Mouse (Mus musculus): ENCODE measurements at regions not wholly inside any gene's neighbourhood (a gene's known extent, or its start where the extent isn't known, plus 50 kb on each side); places are given as distances from the start of the nearest gene placed in this dataset.

GRCm38 (mm10) chr4:95456318-95456717 lies 101.0 kb upstream of the Fggy start:
- ATAC-seq (ENCODE audit: insufficient number of reproducible peaks, low FRiP score), result no peak
- 56% methylated on average over 1 of the region's 1 CpGs for whole genome bisulfite sequencing

GRCm38 (mm10) chr4:95456943-95457342 lies 100.4 kb upstream of the Fggy start:
- Histone ChIP-seq H3K9me3 (replicated peaks) (no peaks in the 10 kb centered on the region), H3K4me3 (no peak overlapping the region), H3K4me1 (replicated peaks) (no peaks in the 10 kb centered on the region), H3K27me3 (replicated peaks) (no peaks in the 10 kb centered on the region), H3K9ac (no peak overlapping the region), H3K27ac (ENCODE audit: poor library complexity, severe bottlenecking) (no peak overlapping the region), H3K4me2 (no peak overlapping the region), H3K36me3 (no peaks in the 10 kb centered on the region)
- WGBS, result 75% methylated on average over 5 of the region's 5 CpGs
- ATAC-seq (ENCODE audit: insufficient number of reproducible peaks, low FRiP score), result no peak

More at GRCm38 (mm10) chr4:95456318-95456717, 101.0 kb upstream of the Fggy start:
- H3K9me3 ChIP-seq (replicated peaks), result no peaks in the 10 kb centered on the region
- H3K36me3 ChIP-seq, result no peaks in the 10 kb centered on the region
- H3K4me3 ChIP-seq, result no peak overlapping the region
- no peaks in the 10 kb centered on the region for H3K4me1 ChIP-seq (replicated peaks)
- no peaks in the 10 kb centered on the region for H3K27me3 ChIP-seq (replicated peaks)
- H3K9ac ChIP-seq, result no peak overlapping the region
- no peak overlapping the region for H3K27ac ChIP-seq (ENCODE audit: poor library complexity, severe bottlenecking)
- H3K4me2 ChIP-seq, result no peak overlapping the region

- Histone ChIP-seq H3K27me3 (replicated peaks) (no peaks in the 10 kb centered on the region), H3K9ac (no peak overlapping the region), H3K27ac (ENCODE audit: poor library complexity, severe bottlenecking) (no peak overlapping the region), H3K36me3 (no peaks in the 10 kb centered on the region), H3K4me1 (replicated peaks) (0 out of 2 replicates have a peak, but pooled peaks cover 7% of the 10 kb centered on the region), H3K9me3 (replicated peaks) (no peaks in the 10 kb centered on the region), H3K4me3 (no peak overlapping the region), H3K4me2 (no peak overlapping the region)
- no peak for ATAC-seq (ENCODE audit: insufficient number of reproducible peaks, low FRiP score)
- 71% methylated on average over 3 of the region's 3 CpGs for WGBS
Observed at GRCm38 (mm10) chr4:95462476-95462875, 94.8 kb upstream of the Fggy start.

GRCm38 (mm10) chr4:95463082-95463825 lies 94.1 kb upstream of the Fggy start:
- H3K4me3 ChIP-seq, result no peak overlapping the region
- H3K27me3 ChIP-seq (replicated peaks), result no peaks in the 10 kb centered on the region
- no peaks in the 10 kb centered on the region for H3K36me3 ChIP-seq
- H3K4me1 ChIP-seq (replicated peaks), result 0 out of 2 replicates have a peak, but pooled peaks cover 7% of the 10 kb centered on the region
- no peak for ATAC-seq (ENCODE audit: insufficient number of reproducible peaks, low FRiP score)
- no peak overlapping the region for H3K9ac ChIP-seq
- H3K4me2 ChIP-seq, result no peak overlapping the region
- H3K27ac ChIP-seq (ENCODE audit: poor library complexity, severe bottlenecking), result no peak overlapping the region
- 66% methylated on average over 8 of the region's 8 CpGs for WGBS
- H3K9me3 ChIP-seq (replicated peaks), result no peaks in the 10 kb centered on the region

- no peaks in the 10 kb centered on the region for H3K27me3 ChIP-seq (replicated peaks)
- H3K9ac ChIP-seq, result no peak overlapping the region
- H3K27ac ChIP-seq (ENCODE audit: poor library complexity, severe bottlenecking), result no peak overlapping the region
- no peaks in the 10 kb centered on the region for H3K9me3 ChIP-seq (replicated peaks)
- no peak overlapping the region for H3K4me3 ChIP-seq
- H3K4me1 ChIP-seq (replicated peaks), result 0 out of 2 replicates have a peak, but pooled peaks cover 7% of the 10 kb centered on the region
- 0 out of 2 replicates have a peak, but pooled peaks have one; percentile 74 for ATAC-seq (ENCODE audit: insufficient number of reproducible peaks, low FRiP score)
- no peaks in the 10 kb centered on the region for H3K36me3 ChIP-seq
- H3K4me2 ChIP-seq, result no peak overlapping the region
- 27% methylated on average over 2 of the region's 2 CpGs for WGBS
Observed at GRCm38 (mm10) chr4:95466647-95467046, 90.7 kb upstream of the Fggy start.

- no peak overlapping the region for H3K27ac ChIP-seq (ENCODE audit: poor library complexity, severe bottlenecking)
Observed at GRCm38 (mm10) chr4:95467526-95467925, 89.8 kb upstream of the Fggy start.

GRCm38 (mm10) chr4:95474726-95475406 lies 82.4 kb upstream of the Fggy start:
- no peaks in the 10 kb centered on the region for H3K36me3 ChIP-seq
- H3K4me2 ChIP-seq, result no peak overlapping the region
- no peak overlapping the region for H3K9ac ChIP-seq
- no peaks in the 10 kb centered on the region for H3K9me3 ChIP-seq (replicated peaks)
- no peak for ATAC-seq (ENCODE audit: insufficient number of reproducible peaks, low FRiP score)
- no peak overlapping the region for H3K4me3 ChIP-seq
- H3K4me1 ChIP-seq (replicated peaks), result no peaks in the 10 kb centered on the region
- H3K27ac ChIP-seq (ENCODE audit: poor library complexity, severe bottlenecking), result no peak overlapping the region
- 59% methylated on average over 5 of the region's 5 CpGs for WGBS
- no peaks in the 10 kb centered on the region for H3K27me3 ChIP-seq (replicated peaks)

More at GRCm38 (mm10) chr4:95467526-95467925, 89.8 kb upstream of the Fggy start:
- Histone ChIP-seq H3K4me3 (no peak overlapping the region), H3K9me3 (replicated peaks) (no peaks in the 10 kb centered on the region), H3K4me2 (no peak overlapping the region), H3K9ac (no peak overlapping the region), H3K27me3 (replicated peaks) (no peaks in the 10 kb centered on the region), H3K36me3 (no peaks in the 10 kb centered on the region), H3K4me1 (replicated peaks) (0 out of 2 replicates have a peak, but pooled peaks cover 7% of the 10 kb centered on the region)
- ATAC-seq (ENCODE audit: insufficient number of reproducible peaks, low FRiP score), result no peak
- 83% methylated on average over 2 of the region's 2 CpGs for WGBS

- no peak overlapping the region for H3K4me2 ChIP-seq
- WGBS, result 78% methylated on average over 12 of the region's 12 CpGs
- no peak overlapping the region for H3K27ac ChIP-seq (ENCODE audit: poor library complexity, severe bottlenecking)
Observed at GRCm38 (mm10) chr4:95476071-95476724, 81.1 kb upstream of the Fggy start.

GRCm38 (mm10) chr4:95483571-95483970 lies 73.7 kb upstream of the Fggy start:
- H3K36me3 ChIP-seq, result no peaks in the 10 kb centered on the region
- no peak overlapping the region for H3K4me2 ChIP-seq
- peaks cover 20% of the 10 kb centered on the region for H3K4me1 ChIP-seq (replicated peaks)
- H3K9ac ChIP-seq, result no peak overlapping the region
- no peak overlapping the region for H3K4me3 ChIP-seq
- ATAC-seq (ENCODE audit: insufficient number of reproducible peaks, low FRiP score), result peak; percentile 48; the same call in 1 of the 2 replicates
- no peaks in the 10 kb centered on the region for H3K9me3 ChIP-seq (replicated peaks)
- H3K27ac ChIP-seq (ENCODE audit: poor library complexity, severe bottlenecking), result 0 out of 2 replicates have a peak overlapping the region, but pooled peaks have one; percentile 35
- no peaks in the 10 kb centered on the region for H3K27me3 ChIP-seq (replicated peaks)
- WGBS, result 40% methylated on average over 6 of the region's 6 CpGs

More at GRCm38 (mm10) chr4:95476071-95476724, 81.1 kb upstream of the Fggy start:
- ATAC-seq (ENCODE audit: insufficient number of reproducible peaks, low FRiP score), result no peak
- Histone ChIP-seq H3K27me3 (replicated peaks) (no peaks in the 10 kb centered on the region), H3K4me3 (no peak overlapping the region), H3K4me1 (replicated peaks) (no peaks in the 10 kb centered on the region), H3K36me3 (no peaks in the 10 kb centered on the region), H3K9ac (no peak overlapping the region), H3K9me3 (replicated peaks) (no peaks in the 10 kb centered on the region)

GRCm38 (mm10) chr4:95487323-95487722 lies 70.0 kb upstream of the Fggy start:
- H3K27ac ChIP-seq (ENCODE audit: poor library complexity, severe bottlenecking), result no peak overlapping the region
- ATAC-seq (ENCODE audit: insufficient number of reproducible peaks, low FRiP score), result no peak
- WGBS, result 51% methylated on average over 7 of the region's 7 CpGs

GRCm38 (mm10) chr4:95487969-95488368 lies 69.3 kb upstream of the Fggy start:
- peaks cover 16% of the 10 kb centered on the region for H3K4me1 ChIP-seq (replicated peaks)
- H3K4me3 ChIP-seq, result no peak overlapping the region
- H3K9me3 ChIP-seq (replicated peaks), result no peaks in the 10 kb centered on the region
- ATAC-seq (ENCODE audit: insufficient number of reproducible peaks, low FRiP score), result no peak
- no peak overlapping the region for H3K27ac ChIP-seq (ENCODE audit: poor library complexity, severe bottlenecking)
- no peaks in the 10 kb centered on the region for H3K27me3 ChIP-seq (replicated peaks)
- H3K36me3 ChIP-seq, result no peaks in the 10 kb centered on the region
- no peak overlapping the region for H3K4me2 ChIP-seq
- WGBS, result 55% methylated on average over 1 of the region's 1 CpGs
- H3K9ac ChIP-seq, result no peak overlapping the region

More at GRCm38 (mm10) chr4:95487323-95487722, 70.0 kb upstream of the Fggy start:
- H3K27me3 ChIP-seq (replicated peaks), result no peaks in the 10 kb centered on the region
- no peaks in the 10 kb centered on the region for H3K36me3 ChIP-seq
- peaks cover 17% of the 10 kb centered on the region for H3K4me1 ChIP-seq (replicated peaks)
- peak overlapping the region; percentile 11; the same call in 1 of the 2 replicates for H3K9ac ChIP-seq
- H3K4me2 ChIP-seq, result no peak overlapping the region
- H3K4me3 ChIP-seq, result no peak overlapping the region
- no peaks in the 10 kb centered on the region for H3K9me3 ChIP-seq (replicated peaks)

All from heart, embryonic 12.5 days (tissue).